Mouse (Mus musculus) CD4-positive, CD25-positive, alpha-beta regulatory T cell (primary cell): ENCODE results near the gene Rfx7. TPM values are rescaled to one million over a fixed set of nuclear protein-coding genes. Genes with fewer than 3 reads are reported as not detected.

ENCODE experiments used
- polyA plus RNA-seq: library from polyadenylated mRNA; unstranded; fragments of 100-300 nt; shearing (Covaris generic); gene quantifications from one replicate; pipeline ENCODE4 v1.2.1, GENCODE M21; 2017

Rfx7 gene
- polyA plus RNA-seq, result 39.1 TPM

GRCm38 (mm10) chr9:72531996-72532380 is at the start of gene Rfx7:
TSS of gene Rfx7 (plus strand) at chr9:72532240.

GRCm38 (mm10) chr9:72492194-72492565 is 39.9 kb upstream of the Rfx7 start, which contains the start of gene Tex9:
TSS of gene Tex9 (minus strand) at chr9:72492212.

GRCm38 (mm10) chr9:72661895-72662661 is 130.0 kb downstream of the Rfx7 start, which contains the start of gene Nedd4:
TSS of gene Nedd4 (plus strand) at chr9:72662346.

Other genes with a start within 250 kb of the Rfx7 start
- gene Mns1, start 94.2 kb upstream of the Rfx7 start, polyA plus RNA-seq, result 9.8 TPM
- 10.0 TPM for gene Tex9, start 40.0 kb upstream of the Rfx7 start, polyA plus RNA-seq
- gene Nedd4, start 130.1 kb downstream of the Rfx7 start, polyA plus RNA-seq, result 3.0 TPM